Mouse (Mus musculus) midbrain, embryonic 11.5 days (tissue): ENCODE data around the gene Ntrk1. TPM values are rescaled to one million over a fixed set of nuclear protein-coding genes. Genes with fewer than 3 reads are reported as not detected.
"Not testable (repeated sequence)": the region's sequence is repeated elsewhere in the genome, so short reads cannot be mapped to it uniquely, and the experiment has no call there.

Source experiments
- ATAC-seq: fragments of 200-750 bp; cut with Nextera tagmentation; 2 replicates; pipeline ENCODE4 v1.8.0; 2017; ENCODE audit warnings: moderate TSS enrichment, moderate library complexity; ENCODE audit not compliant: low FRiP score
- DNase-seq: peaks from one replicate; pipeline ENCODE4 v3.0.0; 2015; ENCODE audit warnings: low spot score; ENCODE audit errors: missing footprints
- H3K27ac ChIP-seq: fragments of 300-500 bp; sonication (generic); 2 replicates; pipeline ENCODE4 v1.5.1; 2014; ENCODE audit warnings: low read depth, low read length
- H3K27me3 ChIP-seq: fragments of 300-500 bp; sonication (generic); 2 replicates; pipeline ENCODE4 v1.6.1; 2014; ENCODE audit warnings: mild to moderate bottlenecking, low read length, moderate library complexity, mixed read lengths; ENCODE audit not compliant: control insufficient read depth, insufficient read depth
- H3K36me3 ChIP-seq: fragments of 300-500 bp; sonication (generic); 2 replicates; pipeline ENCODE4 v1.6.1; 2014; ENCODE audit warnings: mild to moderate bottlenecking, low read length, moderate library complexity, mixed read lengths; ENCODE audit not compliant: control insufficient read depth, insufficient read depth
- H3K4me1 ChIP-seq: fragments of 300-500 bp; sonication (generic); 2 replicates; pipeline ENCODE4 v1.6.1; 2014; ENCODE audit warnings: low read length; ENCODE audit not compliant: control insufficient read depth, insufficient read depth
- H3K4me2 ChIP-seq: fragments of 300-500 bp; sonication (generic); 2 replicates; pipeline ENCODE4 v1.6.1; 2014; ENCODE audit warnings: mild to moderate bottlenecking, moderate library complexity
- H3K4me3 ChIP-seq: fragments of 300-500 bp; sonication (generic); 2 replicates; pipeline ENCODE4 v1.5.1; 2014; ENCODE audit warnings: low read depth, low read length
- H3K9ac ChIP-seq: fragments of 300-500 bp; sonication (generic); 2 replicates; pipeline ENCODE4 v1.6.1; 2014; ENCODE audit warnings: low read length
- H3K9me3 ChIP-seq: fragments of 300-500 bp; sonication (generic); 2 replicates; pipeline ENCODE4 v1.6.1; 2016; ENCODE audit warnings: low read length; ENCODE audit not compliant: control insufficient read depth
- WGBS: fragments of 180-500 bp; shearing (Covaris S2); extraction: QIAGEN DNeasy Blood & Tissue Kit; methylation state at CpG from one replicate; pipeline ENCODE4 v1.1.7; 2014; 5-methylcytosine and 5-hydroxymethylcytosine counted together
- polyA plus RNA-seq: library from polyadenylated mRNA; unstranded; fragments of >200 nt; fragmentation: Nextera tagmentation; extraction: Ambion mirVana; gene quantifications from 2 replicates; pipeline ENCODE4 v1.2.1, GENCODE M21; 2014

The Ntrk1 gene
- polyA plus RNA-seq = 2.4 and 3.2 TPM in 2 replicates

DNA sequence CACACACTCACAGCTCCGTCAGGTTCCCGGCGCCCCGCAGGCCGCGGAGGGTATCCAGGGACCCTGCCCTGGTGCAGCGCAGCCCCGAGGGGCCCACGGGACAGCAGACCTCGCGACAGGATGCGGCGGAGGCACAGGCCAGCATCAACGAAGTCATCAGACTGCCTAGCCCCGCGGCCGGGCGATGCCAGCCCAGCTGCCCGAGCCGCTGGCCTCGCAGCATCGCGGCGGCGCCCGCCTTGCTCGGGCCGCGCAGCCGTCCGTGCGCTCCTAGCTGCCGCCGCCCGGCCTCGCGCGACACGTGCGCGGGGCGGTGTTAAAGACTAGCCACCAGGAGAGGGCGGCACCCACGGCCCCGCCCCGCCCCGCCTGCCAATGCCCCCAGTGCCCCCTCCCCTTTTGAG, at the start of gene Ntrk1:
TSS of gene Ntrk1 (minus strand) at position 241 of the 404 bp plus-strand sequence.
- peak within 1 kb of the TSS; percentile 23 for H3K4me3 ChIP-seq

DNA sequence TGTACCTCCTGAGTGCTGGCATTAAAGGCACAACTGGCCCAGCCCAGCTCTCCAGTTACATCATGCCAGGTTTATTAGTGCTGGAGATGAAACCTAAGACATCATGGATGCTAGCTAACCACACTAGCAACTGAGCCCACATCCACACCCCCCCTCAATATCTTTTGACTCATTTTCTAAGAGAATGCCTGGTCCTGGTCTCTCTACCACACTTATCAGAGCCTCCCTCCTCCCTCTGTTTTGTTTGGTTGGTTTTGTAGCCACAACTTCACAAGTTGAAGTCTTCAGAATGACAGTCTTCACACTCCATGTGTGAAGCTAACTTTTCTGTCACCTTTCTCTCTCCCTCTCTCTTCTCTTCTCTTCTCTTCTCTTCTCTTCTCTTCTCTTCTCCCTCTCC, 45.9 kb upstream of the Ntrk1 start:
- no peaks in the 10 kb centered on the region for H3K9me3 ChIP-seq
- H3K4me3 ChIP-seq = no peak overlapping the region
- no peaks in the 10 kb centered on the region for H3K36me3 ChIP-seq
- H3K4me1 ChIP-seq = no peaks in the 10 kb centered on the region
- ATAC-seq = no peak
- no peak for DNase-seq
- H3K27ac ChIP-seq = no peak overlapping the region
- H3K9ac ChIP-seq = no peak overlapping the region
- H3K4me2 ChIP-seq = no peak overlapping the region
- no peaks in the 10 kb centered on the region for H3K27me3 ChIP-seq

More for the DNA sequence above, at the start of gene Ntrk1:
- no peaks in the 10 kb centered on the region for H3K9me3 ChIP-seq
- 2% methylated on average over 47 of the region's 47 CpGs for WGBS
- ATAC-seq (peak; percentile 64), DNase-seq (peak; percentile 90)
- H3K36me3 ChIP-seq = no peaks in the 10 kb centered on the region
- peaks cover 67% of the 10 kb centered on the region for H3K27me3 ChIP-seq
- H3K4me1 ChIP-seq = peaks cover 19% of the 10 kb centered on the region
- H3K9ac ChIP-seq = 0 out of 2 replicates have a peak within 1 kb of the TSS, but pooled peaks have one; percentile 38
- no peak within 1 kb of the TSS for H3K27ac ChIP-seq
- H3K4me2 ChIP-seq = peak within 1 kb of the TSS; percentile 47

DNA sequence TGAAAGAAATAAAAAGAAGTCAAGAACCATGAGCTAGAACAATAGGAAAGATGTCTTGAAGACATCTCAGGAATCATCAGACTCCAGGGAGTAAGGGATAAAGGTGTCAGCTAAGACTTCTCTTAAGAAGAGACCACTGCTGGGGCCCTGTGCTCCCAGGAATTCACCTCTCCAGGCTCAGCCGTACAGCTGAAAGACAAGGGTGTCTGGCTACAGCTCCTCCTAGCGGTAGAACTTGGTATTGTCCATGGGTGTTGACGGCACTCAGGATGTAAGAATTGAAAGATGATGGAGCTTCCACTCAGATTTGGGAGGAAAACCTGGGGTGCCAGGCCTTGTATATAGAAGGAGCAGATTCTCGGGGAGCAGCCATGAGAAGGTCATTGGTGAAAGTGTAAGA, 43.7 kb upstream of the Ntrk1 start:
- no peaks in the 10 kb centered on the region for H3K9me3 ChIP-seq
- H3K4me3 ChIP-seq = no peak overlapping the region
- no peak overlapping the region for H3K9ac ChIP-seq
- DNase-seq = peak; percentile 99
- H3K36me3 ChIP-seq = no peaks in the 10 kb centered on the region
- WGBS = 3% methylated on average over 4 of the region's 4 CpGs
- H3K27ac ChIP-seq = no peak overlapping the region
- no peak for ATAC-seq
- no peak overlapping the region for H3K4me2 ChIP-seq
- no peaks in the 10 kb centered on the region for H3K27me3 ChIP-seq
- no peaks in the 10 kb centered on the region for H3K4me1 ChIP-seq

DNA sequence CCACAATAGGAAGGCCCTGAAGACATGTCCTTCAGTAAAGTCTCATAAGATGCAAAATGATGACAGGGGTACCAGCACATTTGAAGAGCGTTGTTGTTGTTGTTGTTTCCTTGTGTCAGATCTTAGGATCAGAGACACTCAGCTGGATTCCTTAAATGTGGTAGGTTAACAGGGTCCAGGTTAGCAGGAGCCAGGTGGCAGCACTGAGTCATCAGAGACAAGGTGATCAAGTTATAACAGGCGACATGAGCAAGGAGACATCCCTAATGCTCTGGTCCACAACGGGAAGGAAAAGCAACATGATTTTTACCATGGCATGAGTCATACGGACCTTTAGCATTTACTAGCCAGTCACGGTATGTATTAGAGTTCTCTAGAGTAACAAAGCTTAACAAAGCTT, 38.5 kb upstream of the Ntrk1 start:
- no peak for DNase-seq
- H3K36me3 ChIP-seq = no peaks in the 10 kb centered on the region
- no peak overlapping the region for H3K4me3 ChIP-seq
- H3K9ac ChIP-seq = no peak overlapping the region
- H3K27me3 ChIP-seq = no peaks in the 10 kb centered on the region
- H3K9me3 ChIP-seq = no peaks in the 10 kb centered on the region
- ATAC-seq = no peak
- H3K4me1 ChIP-seq = no peaks in the 10 kb centered on the region
- 70% methylated on average over 5 of the region's 5 CpGs for WGBS
- H3K27ac ChIP-seq = no peak overlapping the region
- H3K4me2 ChIP-seq = no peak overlapping the region

DNA sequence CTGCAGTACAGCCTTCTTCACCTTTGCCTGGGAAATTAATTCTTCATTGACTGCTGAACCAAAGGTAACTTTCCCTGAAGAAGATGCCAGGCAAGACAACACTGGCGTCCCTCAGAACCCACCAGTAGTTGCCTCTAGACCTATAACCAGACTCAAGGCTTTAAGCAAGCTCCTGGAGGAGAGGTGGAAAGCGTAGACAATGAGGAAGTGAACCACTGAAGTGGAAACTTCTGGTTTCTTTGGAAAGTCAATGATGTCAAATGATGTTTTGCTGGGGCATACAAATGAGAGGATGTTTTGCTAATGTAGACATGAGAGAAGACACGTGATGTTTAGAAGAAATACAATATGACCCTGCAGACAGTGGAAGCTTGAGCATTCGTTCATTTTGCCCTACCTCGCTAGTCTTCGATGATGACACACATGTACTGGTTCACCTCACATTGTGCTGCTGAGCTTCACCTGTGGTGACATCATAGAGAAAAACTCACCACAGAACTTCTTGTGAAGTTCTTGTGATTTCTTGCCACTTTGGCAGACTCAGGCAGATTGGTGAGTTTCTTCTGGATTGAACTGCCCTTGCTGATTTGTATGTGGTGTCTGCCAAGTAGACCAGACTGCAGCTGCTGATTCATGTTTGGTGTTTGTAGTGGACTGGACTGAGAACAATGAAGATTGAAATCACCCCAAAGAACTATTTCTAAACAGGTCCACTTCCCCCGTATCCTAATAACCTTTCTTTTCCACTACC, 37.3 kb upstream of the Ntrk1 start:
- Histone ChIP-seq H3K4me1 (no peaks in the 10 kb centered on the region), H3K4me2 (no peak overlapping the region), H3K36me3 (no peaks in the 10 kb centered on the region), H3K27me3 (no peaks in the 10 kb centered on the region), H3K9me3 (no peaks in the 10 kb centered on the region), H3K9ac (no peak overlapping the region), H3K27ac (no peak overlapping the region), H3K4me3 (no peak overlapping the region)
- WGBS = 85% methylated on average over 7 of the region's 7 CpGs
- DNase-seq = no peak
- ATAC-seq = no peak

DNA sequence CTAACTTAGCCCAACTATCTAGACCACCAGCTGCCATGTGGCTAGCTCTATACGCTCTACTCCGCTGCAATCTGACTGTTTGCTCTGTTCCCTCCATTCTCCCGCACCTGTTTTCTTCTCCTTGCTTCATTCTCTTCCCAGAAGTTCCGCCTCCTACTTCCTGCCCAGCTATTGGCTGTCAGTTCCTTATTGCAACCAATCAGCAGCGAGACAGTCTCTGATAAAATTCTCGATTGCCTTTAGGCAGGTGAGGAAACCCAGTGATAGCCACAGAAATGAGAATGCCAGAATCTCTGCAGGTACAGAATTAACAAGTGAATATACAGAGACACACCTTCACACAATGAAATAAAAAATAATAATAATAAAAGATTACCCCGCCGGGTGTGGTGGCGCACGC, 34.1 kb upstream of the Ntrk1 start:
- no peak for ATAC-seq
- Histone ChIP-seq H3K36me3 (no peaks in the 10 kb centered on the region), H3K4me3 (no peak overlapping the region), H3K4me1 (no peaks in the 10 kb centered on the region), H3K27me3 (no peaks in the 10 kb centered on the region), H3K27ac (no peak overlapping the region), H3K9me3 (no peaks in the 10 kb centered on the region), H3K4me2 (no peak overlapping the region), H3K9ac (no peak overlapping the region)
- DNase-seq = no peak
- 61% methylated on average over 10 of the region's 10 CpGs for WGBS

- no peaks in the 10 kb centered on the region for H3K27me3 ChIP-seq
- H3K9ac ChIP-seq = no peak overlapping the region
- 61% methylated on average over 4 of the region's 4 CpGs for WGBS
- DNase-seq = no peak
- no peak for ATAC-seq
- no peak overlapping the region for H3K27ac ChIP-seq
- no peaks in the 10 kb centered on the region for H3K36me3 ChIP-seq
- no peak overlapping the region for H3K4me2 ChIP-seq
- H3K4me3 ChIP-seq = no peak overlapping the region
- no peaks in the 10 kb centered on the region for H3K4me1 ChIP-seq
- H3K9me3 ChIP-seq = no peaks in the 10 kb centered on the region
Observed at GRCm38 (mm10) chr3:87828435-87828834, 33.5 kb upstream of the Ntrk1 start.

DNA sequence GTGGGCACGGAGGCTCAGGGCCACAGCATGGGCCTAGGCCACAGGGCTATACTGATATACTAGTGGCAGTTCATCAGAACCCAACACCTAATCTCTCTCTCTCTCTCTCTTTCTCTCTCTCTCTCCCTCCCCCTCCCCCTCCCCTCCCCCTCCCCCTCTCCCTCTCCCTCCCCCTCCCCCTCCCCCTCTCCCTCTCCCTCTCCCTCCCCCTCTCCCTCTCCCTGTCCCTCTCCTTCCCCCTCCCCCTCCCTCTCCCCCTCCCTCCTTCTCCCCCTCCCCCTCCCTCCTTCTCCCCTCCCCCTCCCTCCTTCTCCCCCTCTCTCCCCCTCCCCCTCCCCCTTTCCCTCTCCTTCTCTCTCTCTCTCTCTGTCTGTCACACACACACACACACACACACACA, 29.2 kb upstream of the Ntrk1 start, which contains the start of gene Pear1:
TSS of gene Pear1 (minus strand) at position 101 of the 400 bp plus-strand sequence.
- not testable (repeated sequence) for DNase-seq, H3K9ac ChIP-seq, ATAC-seq, H3K4me3 ChIP-seq, H3K4me1 ChIP-seq, H3K27ac ChIP-seq, H3K4me2 ChIP-seq, H3K27me3 ChIP-seq, H3K9me3 ChIP-seq, H3K36me3 ChIP-seq
- 88% methylated on average over 1 of the region's 1 CpGs for WGBS

DNA sequence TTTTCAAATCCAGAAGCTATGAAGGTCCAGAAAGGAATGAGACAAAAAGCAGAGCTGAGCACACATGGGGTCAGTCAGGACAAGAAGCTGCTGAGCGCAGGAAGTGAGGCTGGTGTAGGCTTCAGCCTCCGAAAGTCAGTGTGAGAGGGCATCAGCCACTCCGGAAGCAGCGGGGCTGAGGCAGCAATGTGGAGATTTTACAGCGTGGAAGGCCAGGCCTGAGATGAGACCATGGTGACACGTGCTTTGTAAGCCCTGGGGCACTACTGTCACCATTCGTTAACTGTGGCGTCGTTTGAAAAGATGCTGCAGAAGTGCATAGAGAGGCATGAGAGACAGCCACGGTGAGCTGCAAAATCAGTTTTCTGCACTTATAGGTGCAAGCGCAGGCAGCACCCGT, 23.3 kb upstream of the Ntrk1 start:
- no peak overlapping the region for H3K4me2 ChIP-seq
- no peaks in the 10 kb centered on the region for H3K9me3 ChIP-seq
- no peaks in the 10 kb centered on the region for H3K4me1 ChIP-seq
- H3K36me3 ChIP-seq = no peaks in the 10 kb centered on the region
- H3K27me3 ChIP-seq = no peaks in the 10 kb centered on the region; the same call in none of the 2 replicates
- WGBS = 70% methylated on average over 12 of the region's 12 CpGs
- no peak overlapping the region for H3K9ac ChIP-seq
- no peak overlapping the region for H3K27ac ChIP-seq
- peak; percentile 81 for DNase-seq
- no peak for ATAC-seq
- no peak overlapping the region for H3K4me3 ChIP-seq
